Mouse (Mus musculus) thymus, adult 2 months (tissue): Measurements from ENCODE around the gene Cebpb. TPM values are rescaled to one million over a fixed set of nuclear protein-coding genes. Genes with fewer than 3 reads are reported as not detected.

Experiments
- DNase-seq: peaks from one replicate; pipeline ENCODE4 v3.0.0; 2021
- H3K27ac ChIP-seq: fragments of 200-500 bp; 2 replicates; pipeline ENCODE4 v1.5.1; 2012; ENCODE audit warnings: low read length, control low read depth; ENCODE audit not compliant: control insufficient read depth, insufficient read depth
- H3K27me3 ChIP-seq: fragments of 200-500 bp; 2 replicates; pipeline ENCODE4 v1.6.1; 2012; ENCODE audit warnings: mild to moderate bottlenecking, low read length, moderate library complexity, mixed read lengths; ENCODE audit not compliant: control insufficient read depth, insufficient read depth
- H3K36me3 ChIP-seq: fragments of 200-500 bp; 2 replicates; pipeline ENCODE4 v1.6.1; 2012; ENCODE audit warnings: mild to moderate bottlenecking, low read length, moderate library complexity; ENCODE audit not compliant: control insufficient read depth, insufficient read depth
- H3K4me1 ChIP-seq: fragments of 200-500 bp; replicated peaks from 2 replicates; pipeline ENCODE4 v1.6.1; 2012; ENCODE audit warnings: low read length; ENCODE audit not compliant: control insufficient read depth, insufficient read depth
- H3K4me3 ChIP-seq: fragments of 200-500 bp; 2 replicates; pipeline ENCODE4 v1.5.1; 2012; ENCODE audit warnings: mild to moderate bottlenecking, low read length, control low read depth, moderate library complexity; ENCODE audit not compliant: control insufficient read depth, insufficient read depth
- CTCF ChIP-seq: fragments of 200-500 bp; IDR thresholded peaks from 2 replicates; pipeline ENCODE4 v1.5.1; 2012; ENCODE audit warnings: mild to moderate bottlenecking, control low read depth, low read length, moderate library complexity, borderline replicate concordance; ENCODE audit not compliant: control insufficient read depth, poor library complexity, insufficient read depth; ENCODE audit errors: extremely low read depth
- POLR2A ChIP-seq: fragments of 200-500 bp; IDR thresholded peaks from 2 replicates; pipeline ENCODE4 v1.6.1; 2012; ENCODE audit warnings: mild to moderate bottlenecking, low read length, control low read depth, moderate library complexity; ENCODE audit not compliant: control insufficient read depth, poor library complexity, insufficient read depth; ENCODE audit errors: extremely low read depth
- WGBS: fragments of 180-500 bp; shearing (Covaris S2); methylation state at CpG from one replicate; pipeline ENCODE4 v1.1.7; 2018; 5-methylcytosine and 5-hydroxymethylcytosine counted together
- polyA plus RNA-seq: library from polyadenylated mRNA; depleted of rRNA; stranded (reverse); fragments of >200 nt; gene quantifications from 2 replicates; pipeline ENCODE4 v1.2.3, GENCODE M21; 2012

Gene Cebpb
- polyA plus RNA-seq, 1 experiment, result 69.6 TPM

- H3K4me3 ChIP-seq, result no peak overlapping the region
- WGBS, result 94% methylated on average over 6 of the region's 6 CpGs
- TF ChIP-seq CTCF (no peak), POLR2A (no peak)
- DNase-seq, result no peak
- H3K4me1 ChIP-seq, result peaks cover 13% of the 10 kb centered on the region
- H3K36me3 ChIP-seq, result no peaks in the 10 kb centered on the region
- H3K27me3 ChIP-seq, result no peaks in the 10 kb centered on the region; the same call in 1 of the 2 replicates
- no peak overlapping the region for H3K27ac ChIP-seq
These were observed 2.7 kb downstream of the Cebpb start for GRCm38 (mm10) chr2:167691410-167691809.

- no peak for DNase-seq
- Histone ChIP-seq H3K27me3 (no peaks in the 10 kb centered on the region; the same call in 1 of the 2 replicates), H3K4me1 (peaks cover 13% of the 10 kb centered on the region), H3K36me3 (no peaks in the 10 kb centered on the region), H3K4me3 (no peak overlapping the region), H3K27ac (no peak overlapping the region)
- 96% methylated on average over 14 of the region's 14 CpGs for WGBS
- TF ChIP-seq POLR2A, result no peak
- no peak for TF ChIP-seq CTCF
These were observed 3.4 kb downstream of the Cebpb start for GRCm38 (mm10) chr2:167691871-167692661.

- Histone ChIP-seq H3K27ac (no peak overlapping the region), H3K27me3 (no peaks in the 10 kb centered on the region; the same call in 1 of the 2 replicates), H3K4me1 (peaks cover 15% of the 10 kb centered on the region), H3K4me3 (no peak overlapping the region), H3K36me3 (no peaks in the 10 kb centered on the region)
- no peak for DNase-seq
- no peak for TF ChIP-seq POLR2A
- 87% methylated on average over 3 of the region's 3 CpGs for WGBS
These were observed 4.1 kb downstream of the Cebpb start for GRCm38 (mm10) chr2:167692831-167693230.

GRCm38 (mm10) chr2:167693540-167693939, 4.8 kb downstream of the Cebpb start:
- TF ChIP-seq CTCF, result no peak
- TF ChIP-seq POLR2A, result no peak
- peaks cover 18% of the 10 kb centered on the region for H3K4me1 ChIP-seq
- no peaks in the 10 kb centered on the region; the same call in 1 of the 2 replicates for H3K27me3 ChIP-seq
- DNase-seq, result no peak
- no peaks in the 10 kb centered on the region for H3K36me3 ChIP-seq
- no peak overlapping the region for H3K27ac ChIP-seq
- no peak overlapping the region for H3K4me3 ChIP-seq
- 95% methylated on average over 2 of the region's 2 CpGs for WGBS

- peaks cover 21% of the 10 kb centered on the region for H3K4me1 ChIP-seq
These were observed 5.5 kb downstream of the Cebpb start for GRCm38 (mm10) chr2:167694244-167694643.

GRCm38 (mm10) chr2:167694963-167695362, 6.2 kb downstream of the Cebpb start:
- WGBS, result 97% methylated on average over 7 of the region's 7 CpGs

More at GRCm38 (mm10) chr2:167694244-167694643, 5.5 kb downstream of the Cebpb start:
- TF ChIP-seq CTCF, result no peak
- no peak for TF ChIP-seq POLR2A
- WGBS, result 80% methylated on average over 1 of the region's 1 CpGs
- Histone ChIP-seq H3K4me3 (no peak overlapping the region), H3K27ac (no peak overlapping the region), H3K36me3 (no peaks in the 10 kb centered on the region), H3K27me3 (no peaks in the 10 kb centered on the region; the same call in 1 of the 2 replicates)
- DNase-seq, result no peak

More at GRCm38 (mm10) chr2:167694963-167695362, 6.2 kb downstream of the Cebpb start:
- no peak overlapping the region for H3K27ac ChIP-seq
- peaks cover 17% of the 10 kb centered on the region for H3K4me1 ChIP-seq
- H3K27me3 ChIP-seq, result no peaks in the 10 kb centered on the region; the same call in 1 of the 2 replicates
- no peaks in the 10 kb centered on the region for H3K36me3 ChIP-seq
- no peak overlapping the region for H3K4me3 ChIP-seq
- DNase-seq, result no peak
- TF ChIP-seq POLR2A (no peak), CTCF (no peak)
